Mouse (Mus musculus) liver, adult 2 months (tissue): Measurements from ENCODE around the gene Prex1. TPM values are rescaled to one million over a fixed set of nuclear protein-coding genes. Genes with fewer than 3 reads are reported as not detected.

ENCODE experiments used
- DNase-seq: peaks from one replicate; pipeline ENCODE4 v3.0.0-alpha.2; 2011; ENCODE audit warnings: low read depth, low spot score; ENCODE audit errors: extremely low read depth
- H3K27ac ChIP-seq: fragments of 200-500 bp; replicated peaks from 2 replicates; pipeline ENCODE4 v1.5.1; 2012; ENCODE audit warnings: low read depth, mild to moderate bottlenecking, control low read depth, inconsistent platforms, low read length; ENCODE audit not compliant: insufficient read depth
- H3K27me3 ChIP-seq: fragments of 200-500 bp; 2 replicates; pipeline ENCODE4 v1.6.1; 2012; ENCODE audit warnings: mild to moderate bottlenecking, moderate library complexity, low read length, inconsistent platforms; ENCODE audit not compliant: control insufficient read depth, insufficient read depth
- H3K36me3 ChIP-seq: fragments of 200-500 bp; 2 replicates; pipeline ENCODE4 v1.6.1; 2012; ENCODE audit warnings: low read length, inconsistent platforms; ENCODE audit not compliant: control insufficient read depth, insufficient read depth
- H3K4me1 ChIP-seq: fragments of 200-500 bp; 2 replicates; pipeline ENCODE4 v1.6.1; 2011; ENCODE audit warnings: low read length; ENCODE audit not compliant: control insufficient read depth, insufficient read depth
- H3K4me3 ChIP-seq: fragments of 200-500 bp; 2 replicates; pipeline ENCODE4 v1.5.1; 2011; ENCODE audit warnings: low read depth, mild to moderate bottlenecking, control low read depth, low read length, moderate library complexity; ENCODE audit not compliant: insufficient read depth
- H3K79me2 ChIP-seq: fragments of 200-500 bp; 2 replicates; pipeline ENCODE4 v1.6.1; 2012; ENCODE audit warnings: inconsistent platforms, mild to moderate bottlenecking, low read length, moderate library complexity; ENCODE audit not compliant: control insufficient read depth, insufficient read depth
- H3K9ac ChIP-seq: fragments of 200-500 bp; 2 replicates; pipeline ENCODE4 v1.6.1; 2012; ENCODE audit warnings: low read depth, mild to moderate bottlenecking, control low read depth, inconsistent platforms, low read length
- CTCF ChIP-seq: fragments of 200-500 bp; IDR thresholded peaks from 2 replicates; pipeline ENCODE4 v1.5.1; 2011; ENCODE audit warnings: low read depth, low read length, control low read depth
- POLR2A ChIP-seq: fragments of 200-500 bp; IDR thresholded peaks from 2 replicates; pipeline ENCODE4 v1.6.1; 2011; ENCODE audit warnings: low read length, control low read depth; ENCODE audit not compliant: insufficient read depth; ENCODE audit errors: extremely low read depth
- WGBS: fragments of 180-500 bp; shearing (Covaris S2); methylation state at CpG from one replicate; pipeline ENCODE4 v1.1.7; 2018; 5-methylcytosine and 5-hydroxymethylcytosine counted together
- polyA plus RNA-seq: library from polyadenylated mRNA; depleted of rRNA; stranded (reverse); fragments of >200 nt; gene quantifications from 2 replicates; pipeline ENCODE4 v1.2.3, GENCODE M21; 2012
- total RNA-seq: library from RNA; depleted of rRNA; stranded (reverse); fragments of >200 nt; gene quantifications from 2 replicates; pipeline ENCODE4 v1.2.3, GENCODE M21; 2014

Gene Prex1
- total and polyA plus RNA-seq, 2 experiments, result 2.0 to 5.6 TPM

DNA sequence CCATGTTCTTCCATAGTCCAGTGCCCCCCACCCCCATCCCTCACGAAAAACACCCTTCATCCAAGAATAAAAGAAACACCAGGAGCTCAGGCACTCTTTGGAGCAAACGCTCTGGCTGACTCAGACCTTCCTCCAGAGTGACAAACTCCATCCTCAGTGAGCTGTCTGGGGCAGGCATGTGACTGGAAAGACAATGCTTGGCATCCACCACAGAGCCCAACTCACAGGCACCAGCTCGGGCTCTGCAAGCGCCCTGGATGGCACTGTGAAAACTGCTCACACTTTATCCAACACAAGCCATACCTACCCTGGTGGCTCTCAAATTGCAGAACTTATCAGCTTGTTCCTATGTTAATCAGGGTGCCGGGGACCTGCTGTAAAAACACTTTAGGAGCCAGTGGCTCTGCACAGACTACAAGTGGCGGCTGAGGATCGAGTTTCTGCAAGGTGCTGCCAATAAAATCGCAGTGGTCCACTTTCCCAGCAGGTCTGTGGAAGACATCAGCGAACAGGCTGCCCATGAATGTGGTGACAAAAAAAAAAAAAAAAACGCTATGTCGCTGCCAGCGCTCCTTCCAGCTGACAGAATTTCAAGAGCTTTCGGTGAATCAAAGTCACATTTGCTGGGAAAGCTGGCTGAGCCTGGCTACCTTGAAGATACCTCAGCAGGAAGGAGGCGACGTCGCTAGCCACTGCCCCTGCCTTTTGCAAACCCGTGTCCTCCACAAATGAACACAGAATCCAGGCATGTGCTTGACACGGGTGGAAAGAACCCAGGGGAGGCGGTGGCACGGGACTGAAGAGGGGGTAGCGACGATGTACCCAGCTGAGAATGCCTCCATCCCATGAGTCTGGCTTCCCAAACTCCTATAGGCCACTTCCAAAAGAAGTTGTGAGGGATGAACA is 45.6 kb downstream of the Prex1 start:
- Histone ChIP-seq H3K4me1 (no peaks in the 10 kb centered on the region), H3K9ac (no peak overlapping the region)
- 67% methylated on average over 22 of the region's 22 CpGs for WGBS

DNA sequence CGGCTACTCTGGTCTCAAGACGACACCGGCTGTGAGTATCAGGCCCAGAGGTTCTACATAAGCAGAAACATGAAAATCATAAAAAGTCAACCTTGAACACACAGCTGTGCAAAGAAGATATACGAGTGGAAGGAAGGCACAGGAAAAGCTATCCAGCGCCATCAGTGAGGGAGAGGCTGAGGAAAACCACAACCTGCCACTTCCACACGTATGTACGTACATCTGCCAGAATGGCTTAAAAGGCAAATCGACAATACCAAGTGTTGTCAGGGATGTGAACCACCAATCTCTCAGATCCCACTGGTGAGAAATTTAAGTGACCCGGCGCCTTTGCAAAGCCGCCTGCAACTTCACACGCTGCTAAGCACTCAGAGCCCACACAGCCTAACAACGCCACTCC is 47.5 kb downstream of the Prex1 start:
- Histone ChIP-seq H3K27ac (no peak overlapping the region), H3K4me1 (no peaks in the 10 kb centered on the region), H3K4me3 (no peak overlapping the region), H3K79me2 (no peaks in the 10 kb centered on the region), H3K27me3 (no peaks in the 10 kb centered on the region), H3K9ac (no peak overlapping the region), H3K36me3 (no peaks in the 10 kb centered on the region)
- WGBS, result 90% methylated on average over 13 of the region's 13 CpGs
- no peak for DNase-seq
- TF ChIP-seq CTCF (no peak), POLR2A (no peak)

More for the DNA sequence above, 45.6 kb downstream of the Prex1 start:
- H3K4me3 ChIP-seq, result no peak overlapping the region
- TF ChIP-seq CTCF (no peak), POLR2A (no peak)
- H3K27ac ChIP-seq, result no peak overlapping the region
- no peaks in the 10 kb centered on the region for H3K36me3 ChIP-seq
- DNase-seq, result no peak
- H3K79me2 ChIP-seq, result no peaks in the 10 kb centered on the region
- no peaks in the 10 kb centered on the region for H3K27me3 ChIP-seq

DNA sequence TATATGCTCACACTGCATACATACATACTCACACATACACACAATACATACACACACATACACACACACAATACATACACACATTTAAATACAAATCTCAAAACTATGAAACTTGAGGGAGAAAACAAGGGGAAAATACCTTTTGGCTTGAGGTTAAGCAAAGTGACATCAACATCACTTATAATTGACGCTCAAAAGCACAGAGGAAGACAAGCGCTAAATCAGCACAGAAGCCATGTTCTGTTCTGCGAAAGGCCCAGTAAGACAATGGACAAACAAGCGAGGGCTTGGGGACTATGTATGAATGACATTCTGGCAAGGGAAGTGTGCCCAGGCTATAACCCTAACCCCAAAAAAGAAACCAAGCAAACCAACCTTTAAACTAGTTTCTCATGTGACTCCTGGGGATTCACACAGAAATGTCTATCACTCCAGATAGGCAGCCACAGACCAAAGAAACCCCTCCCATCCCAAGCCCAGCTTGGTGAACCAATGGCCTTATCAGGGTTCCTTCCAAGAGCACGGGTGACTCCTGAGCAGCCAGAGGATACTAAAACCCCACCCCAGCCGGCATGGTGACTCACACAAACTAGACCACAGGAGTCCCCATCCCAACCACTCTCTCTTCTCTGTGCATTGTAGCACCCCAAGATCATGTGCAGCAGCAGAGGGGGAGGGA is 48.2 kb downstream of the Prex1 start:
- Histone ChIP-seq H3K36me3 (no peaks in the 10 kb centered on the region), H3K4me1 (no peaks in the 10 kb centered on the region), H3K9ac (no peak overlapping the region), H3K4me3 (no peak overlapping the region), H3K27ac (no peak overlapping the region), H3K79me2 (no peaks in the 10 kb centered on the region), H3K27me3 (no peaks in the 10 kb centered on the region)
- DNase-seq, result no peak
- WGBS, result 74% methylated on average over 6 of the region's 6 CpGs
- no peak for TF ChIP-seq POLR2A
- no peak for TF ChIP-seq CTCF

DNA sequence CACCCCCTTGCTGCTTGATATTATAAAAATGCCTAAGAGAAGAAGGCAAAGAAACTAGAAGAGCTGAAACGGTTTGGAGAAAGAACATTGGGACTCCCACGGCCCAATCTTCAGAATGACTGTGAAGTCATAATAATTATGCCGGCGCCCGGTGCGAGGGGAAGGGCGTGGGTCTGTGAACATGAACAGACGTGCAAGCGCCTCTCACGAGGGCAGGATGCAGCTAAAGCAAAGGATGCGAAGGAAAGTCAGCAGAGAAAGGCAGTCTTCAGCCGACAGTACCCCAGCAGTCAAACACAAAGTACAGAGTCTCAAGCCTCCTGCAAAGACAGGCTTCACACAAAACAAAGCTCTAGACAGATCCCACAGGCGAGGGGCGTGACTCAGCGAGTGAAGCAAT is 49.1 kb downstream of the Prex1 start:
- WGBS, result 90% methylated on average over 15 of the region's 15 CpGs
- Histone ChIP-seq H3K4me1 (no peaks in the 10 kb centered on the region), H3K27ac (no peak overlapping the region), H3K79me2 (no peaks in the 10 kb centered on the region), H3K36me3 (no peaks in the 10 kb centered on the region), H3K9ac (no peak overlapping the region), H3K27me3 (no peaks in the 10 kb centered on the region), H3K4me3 (no peak overlapping the region)
- DNase-seq, result no peak
- TF ChIP-seq POLR2A (no peak), CTCF (no peak)

DNA sequence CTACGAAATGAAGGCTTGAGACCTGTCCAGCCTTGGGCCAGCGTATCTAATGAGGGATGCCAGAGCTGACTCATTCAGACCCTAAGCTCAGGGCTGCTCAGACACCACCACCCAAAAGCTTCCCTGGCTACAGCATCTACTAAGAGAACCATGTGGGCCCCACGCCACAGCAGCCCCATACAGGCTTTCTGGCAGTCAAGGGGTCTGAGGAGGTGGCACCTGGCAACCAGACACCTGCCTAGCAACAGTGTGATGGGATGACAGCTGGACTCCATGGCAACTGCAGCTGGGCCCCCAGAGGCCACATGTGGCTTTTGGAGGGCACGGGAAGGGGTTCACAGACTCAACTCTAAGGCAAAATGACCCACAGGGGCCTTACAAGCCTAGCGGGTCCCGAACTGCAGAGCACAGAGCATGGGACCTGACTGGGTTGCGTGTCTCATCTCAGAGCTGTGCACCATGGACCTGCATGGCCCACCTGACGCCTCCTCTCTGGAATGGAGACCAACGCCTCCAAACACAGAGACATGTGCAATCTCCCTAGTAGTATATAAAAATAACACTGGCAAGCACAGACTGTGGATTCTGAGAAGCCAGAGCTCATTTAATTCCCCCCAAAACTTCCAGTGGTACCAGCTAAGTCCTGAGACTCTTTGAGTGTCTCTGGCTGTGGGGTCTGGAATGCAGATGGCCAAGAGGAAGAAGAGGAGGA is 50.2 kb downstream of the Prex1 start:
- TF ChIP-seq CTCF, result no peak
- TF ChIP-seq POLR2A, result no peak
- H3K4me3 ChIP-seq, result no peak overlapping the region
- peaks cover 1% of the 10 kb centered on the region; the same call in 1 of the 2 replicates for H3K4me1 ChIP-seq
- H3K27me3 ChIP-seq, result no peaks in the 10 kb centered on the region
- no peak for DNase-seq
- no peak overlapping the region for H3K9ac ChIP-seq
- 96% methylated on average over 9 of the region's 9 CpGs for WGBS
- H3K79me2 ChIP-seq, result no peaks in the 10 kb centered on the region
- H3K27ac ChIP-seq, result no peak overlapping the region
- no peaks in the 10 kb centered on the region for H3K36me3 ChIP-seq
